Mouse (Mus musculus) layer of hippocampus, adult 9-11 months (tissue): ENCODE data around the gene Gnl1.
A peak's percentile ranks its signal among the peaks of the same experiment; 100 is the strongest.
"Not testable (repeated sequence)": the region's sequence is repeated elsewhere in the genome, so short reads cannot be mapped to it uniquely, and the experiment has no call there.

ENCODE experiments used
- DNase-seq: peaks from one replicate; pipeline ENCODE4 v3.0.0; 2022

The Gnl1 gene

GRCm38 (mm10) chr17:35994879-35995240, 15.2 kb downstream of the Gnl1 start:
- no peak for DNase-seq

GRCm38 (mm10) chr17:35996949-35997348, 17.3 kb downstream of the Gnl1 start:
- DNase-seq = peak; percentile 93

- no peak for DNase-seq
Observed at GRCm38 (mm10) chr17:35997713-35998510, 18.3 kb downstream of the Gnl1 start.

GRCm38 (mm10) chr17:35998545-35999305, 19.1 kb downstream of the Gnl1 start:
- DNase-seq = no peak

- DNase-seq = no peak
Observed at GRCm38 (mm10) chr17:35999356-35999755, 19.7 kb downstream of the Gnl1 start.

- DNase-seq = no peak
Observed at GRCm38 (mm10) chr17:36000349-36000748, 20.7 kb downstream of the Gnl1 start.

- no peak for DNase-seq
Observed at GRCm38 (mm10) chr17:36001121-36001897, 21.7 kb downstream of the Gnl1 start.

- no peak for DNase-seq
Observed at GRCm38 (mm10) chr17:36001966-36002365, 22.3 kb downstream of the Gnl1 start.

- no peak for DNase-seq
Observed at GRCm38 (mm10) chr17:36003331-36003730, 23.7 kb downstream of the Gnl1 start.

GRCm38 (mm10) chr17:36004409-36004808, 24.8 kb downstream of the Gnl1 start:
- not testable (repeated sequence) for DNase-seq

GRCm38 (mm10) chr17:36014977-36015376, 35.3 kb downstream of the Gnl1 start:
- DNase-seq = no peak

- no peak for DNase-seq
Observed at GRCm38 (mm10) chr17:36017046-36017445, 37.4 kb downstream of the Gnl1 start.

- DNase-seq = no peak
Observed at GRCm38 (mm10) chr17:36018979-36019378, 39.3 kb downstream of the Gnl1 start.

- no peak for DNase-seq
Observed at GRCm38 (mm10) chr17:36019519-36019918, 39.9 kb downstream of the Gnl1 start.

GRCm38 (mm10) chr17:36020191-36021073, 40.8 kb downstream of the Gnl1 start, which contains the start of gene H2-T24:
H2-T24 (minus strand) TSS chr17:36020560.
- DNase-seq = peak; percentile 70

- DNase-seq = no peak
Observed at GRCm38 (mm10) chr17:36021309-36021708, 41.7 kb downstream of the Gnl1 start.

GRCm38 (mm10) chr17:36022098-36022497, 42.4 kb downstream of the Gnl1 start:
- no peak for DNase-seq

GRCm38 (mm10) chr17:36022922-36023321, 43.3 kb downstream of the Gnl1 start:
- DNase-seq = no peak

- no peak for DNase-seq
Observed at GRCm38 (mm10) chr17:36023710-36024654, 44.3 kb downstream of the Gnl1 start.

GRCm38 (mm10) chr17:36025197-36025596, 45.5 kb downstream of the Gnl1 start:
- DNase-seq = no peak

GRCm38 (mm10) chr17:36025901-36026300, 46.2 kb downstream of the Gnl1 start:
- DNase-seq = no peak
